Mouse (Mus musculus) left cerebral cortex, adult 9 months (tissue): ENCODE data around the gene Hist2h2aa2.
A peak's percentile ranks its signal among the peaks of the same experiment; 100 is the strongest.
"Not testable (repeated sequence)": the region's sequence is repeated elsewhere in the genome, so short reads cannot be mapped to it uniquely, and the experiment has no call there.

Source experiments
- DNase-seq, 2 experiments: peaks; one replicate each; pipeline ENCODE4 v3.0.0; 2022; ENCODE audit warnings: low spot score in 2 of 2

Gene Hist2h2aa2

GRCm38 (mm10) chr3:96262216-96262875 lies 22.3 kb upstream of the Hist2h2aa2 start:
- peak in 1 of 2 experiments; percentile 90 for DNase-seq

- DNase-seq, result no peak
These were observed 21.5 kb upstream of the Hist2h2aa2 start for GRCm38 (mm10) chr3:96261623-96262022.

GRCm38 (mm10) chr3:96260220-96260619 lies 20.1 kb upstream of the Hist2h2aa2 start:
- DNase-seq, result no peak

GRCm38 (mm10) chr3:96257190-96257589 lies 17.1 kb upstream of the Hist2h2aa2 start:
- no peak for DNase-seq

GRCm38 (mm10) chr3:96255926-96256593 lies 16.0 kb upstream of the Hist2h2aa2 start:
- no peak for DNase-seq

- DNase-seq, result no peak
These were observed 14.7 kb upstream of the Hist2h2aa2 start for GRCm38 (mm10) chr3:96254683-96255355.

- DNase-seq, result no peak
These were observed 11.7 kb upstream of the Hist2h2aa2 start for GRCm38 (mm10) chr3:96251787-96252186.

GRCm38 (mm10) chr3:96250890-96251289 lies 10.8 kb upstream of the Hist2h2aa2 start:
- DNase-seq, result no peak

- no peak for DNase-seq
These were observed 8.9 kb upstream of the Hist2h2aa2 start for GRCm38 (mm10) chr3:96249034-96249345.

GRCm38 (mm10) chr3:96248141-96249033 lies 8.3 kb upstream of the Hist2h2aa2 start:
- no peak for DNase-seq

- no peak for DNase-seq
These were observed 7.5 kb upstream of the Hist2h2aa2 start for GRCm38 (mm10) chr3:96247356-96248140.

- DNase-seq, result not testable (repeated sequence)
These were observed 6.4 kb upstream of the Hist2h2aa2 start, which contains the start of gene Hist2h3c1 for GRCm38 (mm10) chr3:96246427-96246856. Gene Hist2h3c1, plus strand, starts transcription at chr3:96246685.

GRCm38 (mm10) chr3:96246018-96246417 lies 5.9 kb upstream of the Hist2h2aa2 start:
- DNase-seq, result not testable (repeated sequence)

GRCm38 (mm10) chr3:96245003-96245886 lies 5.2 kb upstream of the Hist2h2aa2 start, which contains the start of gene Hist2h2aa1:
Gene Hist2h2aa1, plus strand, starts transcription at chr3:96245497.
- peak; percentile 76 to 90 for DNase-seq

- DNase-seq, result no peak
These were observed 4.0 kb upstream of the Hist2h2aa2 start for GRCm38 (mm10) chr3:96243921-96244572.

GRCm38 (mm10) chr3:96240799-96241197 lies 722 bp upstream of the Hist2h2aa2 start:
- DNase-seq, result no peak

GRCm38 (mm10) chr3:96238954-96239793 lies 902 bp downstream of the Hist2h2aa2 start, which contains the start of gene Hist2h3c2:
Gene Hist2h3c2, minus strand, starts transcription at chr3:96239127.
- not testable (repeated sequence) for DNase-seq

- DNase-seq, result no peak
These were observed 2.1 kb downstream of the Hist2h2aa2 start for GRCm38 (mm10) chr3:96237904-96238511.
